Mouse (Mus musculus) ES-E14 (cell line): ENCODE results near the gene Gm8693. TPM values are rescaled to one million over a fixed set of nuclear protein-coding genes. Genes with fewer than 3 reads are reported as not detected.
"Not testable (repeated sequence)": the region's sequence is repeated elsewhere in the genome, so short reads cannot be mapped to it uniquely, and the experiment has no call there.

Experiments used
- DNase-seq: peaks from one replicate; pipeline ENCODE4 v3.0.0-alpha.2; 2013; ENCODE audit warnings: low read depth, low spot score
- H3K27ac ChIP-seq: 2 replicates; pipeline ENCODE4 v1.5.1; 2012; ENCODE audit warnings: low read depth, mild to moderate bottlenecking, low read length, moderate library complexity, mixed read lengths; ENCODE audit not compliant: poor library complexity, insufficient read depth, severe bottlenecking
- H3K36me3 ChIP-seq: 2 replicates; pipeline ENCODE4 v1.6.1; 2012; ENCODE audit warnings: mild to moderate bottlenecking, low read length, moderate library complexity, mixed read lengths; ENCODE audit not compliant: control insufficient read depth, poor library complexity, insufficient read depth, severe bottlenecking
- H3K4me1 ChIP-seq, 2 experiments: fragments of 150-350 bp in 1 of 2; sonication (generic) in 1 of 2; 2 replicates each; pipeline ENCODE4 v1.6.1; 2012; ENCODE audit warnings: low read length in 2 of 2, mild to moderate bottlenecking in 1 of 2, mixed read lengths in 1 of 2; ENCODE audit not compliant: control insufficient read depth in 2 of 2, insufficient read depth in 2 of 2, poor library complexity in 1 of 2
- H3K4me3 ChIP-seq, 2 experiments: fragments of 150-350 bp in 1 of 2; sonication (generic) in 1 of 2; 2 replicates each; pipeline ENCODE4 v1.5.1; 2012; ENCODE audit warnings: low read length in 2 of 2, low read depth in 1 of 2, mild to moderate bottlenecking in 1 of 2, mixed read lengths in 1 of 2; ENCODE audit not compliant: insufficient read depth in 1 of 2, poor library complexity in 1 of 2, severe bottlenecking in 1 of 2
- H3K9ac ChIP-seq: 2 replicates; pipeline ENCODE4 v1.6.1; 2012; ENCODE audit warnings: low read depth, mild to moderate bottlenecking, low read length, mixed read lengths; ENCODE audit not compliant: poor library complexity, insufficient read depth, severe bottlenecking
- H3K9me3 ChIP-seq: fragments of 150-350 bp; sonication (generic); 2 replicates; pipeline ENCODE4 v1.6.1; 2012; ENCODE audit warnings: low read depth, mild to moderate bottlenecking, low read length; ENCODE audit not compliant: control insufficient read depth, insufficient read depth
- in situ Hi-C, 2 experiments: fragments of 600-800 bp; cut with MboI; formaldehyde crosslinking; loops; one replicate each; pipeline ENCODE4 v1.15.1; 2025; ENCODE audit warnings: low sequenced_read_pairs in 2 of 2, inconsistent platforms in 1 of 2; ENCODE audit not compliant: unreplicated experiment in 2 of 2
- total RNA-seq: library from RNA; depleted of rRNA; stranded (reverse); fragments of 300-350 nt; gene quantifications from 2 replicates; pipeline ENCODE4 v1.2.3, GENCODE M21; 2012; rRNA removed

Gene Gm8693
- total RNA-seq, result not detected in 2 replicates

DNA sequence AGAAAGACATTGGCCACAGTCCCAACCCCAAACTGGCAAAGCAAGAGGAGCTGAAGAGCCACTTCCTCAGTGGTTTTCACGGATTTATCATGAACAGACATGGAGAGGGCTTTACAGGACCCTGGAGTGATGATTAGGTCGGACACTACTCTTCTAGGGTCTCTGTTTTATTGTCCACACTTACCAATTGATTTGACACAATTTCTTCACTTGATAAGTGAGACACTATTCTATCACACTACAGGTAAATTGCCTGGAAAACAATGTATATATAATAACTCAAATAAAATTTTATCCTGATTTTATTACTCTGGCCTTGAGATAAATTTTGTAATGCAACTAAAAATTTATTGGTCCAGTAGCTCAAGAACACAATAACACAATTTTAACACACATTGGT is at the start of gene Gm8693:
Gene Gm8693, minus strand, starts transcription at position 101 of the 400 bp plus-strand sequence.
- H3K36me3 ChIP-seq, DNase-seq, H3K27ac ChIP-seq, H3K4me1 ChIP-seq, H3K9ac ChIP-seq, H3K4me3 ChIP-seq, in situ Hi-C loops, H3K9me3 ChIP-seq: not testable (repeated sequence)

DNA sequence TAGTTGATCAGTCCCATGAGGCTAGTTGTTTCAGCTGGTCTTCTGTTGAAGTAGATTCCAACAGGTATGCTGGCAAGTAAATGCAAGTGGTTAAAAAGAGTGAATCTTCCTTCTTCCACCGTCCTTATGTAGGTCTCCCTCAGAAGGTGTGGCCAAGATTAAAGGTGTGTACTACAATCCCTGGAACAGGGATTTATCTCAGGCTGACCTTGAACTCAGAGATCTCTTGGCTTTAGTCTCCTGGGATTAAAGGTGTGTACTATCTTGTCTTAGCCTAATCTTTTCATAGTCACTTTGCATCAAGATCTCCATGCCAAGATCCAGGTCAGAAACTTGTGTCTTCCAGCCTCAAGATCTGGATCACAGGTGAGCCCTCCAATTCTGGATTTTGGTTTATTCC is 27.5 kb upstream of the Gm8693 start, which contains the start of gene Gm4567:
Gene Gm4567, minus strand, starts transcription at position 101 of the 400 bp plus-strand sequence.
- in situ Hi-C loops, H3K9ac ChIP-seq, H3K36me3 ChIP-seq, H3K4me1 ChIP-seq, H3K4me3 ChIP-seq, H3K9me3 ChIP-seq, DNase-seq, H3K27ac ChIP-seq: not testable (repeated sequence)

DNA sequence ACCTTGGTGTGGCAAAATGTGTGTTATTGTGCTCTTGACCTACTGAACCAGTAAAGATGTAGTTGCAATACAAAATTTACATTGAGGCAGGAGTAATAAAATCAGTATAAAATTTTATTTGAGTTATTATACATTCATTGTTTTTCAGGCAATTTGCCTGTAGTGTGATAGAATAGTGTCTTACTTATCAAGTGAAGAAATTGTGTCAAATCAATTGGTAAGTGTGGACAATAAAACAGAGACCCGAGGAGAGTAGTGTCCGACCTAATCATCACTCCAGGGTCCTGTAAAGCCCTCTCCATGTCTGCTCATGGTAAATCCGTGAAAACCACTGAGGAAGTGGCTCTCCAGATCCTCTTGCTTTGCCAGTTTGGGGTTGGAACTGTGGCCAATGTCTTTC is 34.4 kb downstream of the Gm8693 start, which contains the start of gene Vmn1r155:
Gene Vmn1r155, plus strand, starts transcription at position 301 of the 400 bp plus-strand sequence.
- H3K4me1 ChIP-seq, H3K36me3 ChIP-seq, H3K27ac ChIP-seq, H3K9me3 ChIP-seq, H3K4me3 ChIP-seq, H3K9ac ChIP-seq, in situ Hi-C loops, DNase-seq: not testable (repeated sequence)

Other genes with a start within 250 kb of the Gm8693 start
- not detected in 2 replicates for gene Gm10665, start 228.2 kb downstream of the Gm8693 start, total RNA-seq
- not detected in 2 replicates for gene Vmn1r151, start 192.6 kb downstream of the Gm8693 start, total RNA-seq
- not detected in 2 replicates for gene Vmn1r152, start 169.3 kb downstream of the Gm8693 start, total RNA-seq
- gene Gm8677, start 157.4 kb downstream of the Gm8693 start, total RNA-seq, result not detected in 2 replicates
- not detected in 2 replicates for gene Gm4201, start 127.0 kb downstream of the Gm8693 start, total RNA-seq
- not detected in 2 replicates for gene Gm4565, start 104.2 kb downstream of the Gm8693 start, total RNA-seq
- gene Vmn1r155, start 34.3 kb downstream of the Gm8693 start, total RNA-seq, result not detected in 2 replicates
- not detected in 2 replicates for gene Gm4567, start 27.4 kb upstream of the Gm8693 start, total RNA-seq
- gene Vmn1r157, start 69.4 kb upstream of the Gm8693 start, total RNA-seq, result not detected in 2 replicates
- gene Vmn1r158, start 98.5 kb upstream of the Gm8693 start, total RNA-seq, result not detected in 2 replicates
- not detected in 2 replicates for gene Vmn1r159, start 151.3 kb upstream of the Gm8693 start, total RNA-seq
- gene Vmn1r160, start 178.9 kb upstream of the Gm8693 start, total RNA-seq, result not detected in 2 replicates